Mouse (Mus musculus) lung, postnatal 0 days (tissue): ENCODE results near the gene Vipr2.

Source experiments
- CTCF ChIP-seq: IDR thresholded peaks from 2 replicates; pipeline ENCODE4 v1.5.1; 2016; ENCODE audit warnings: antibody characterized with exemption, mild to moderate bottlenecking
- EP300 ChIP-seq: IDR thresholded peaks from 2 replicates; pipeline ENCODE4 v1.6.1; 2016; ENCODE audit warnings: antibody characterized with exemption, mild to moderate bottlenecking, control low read depth

DNA sequence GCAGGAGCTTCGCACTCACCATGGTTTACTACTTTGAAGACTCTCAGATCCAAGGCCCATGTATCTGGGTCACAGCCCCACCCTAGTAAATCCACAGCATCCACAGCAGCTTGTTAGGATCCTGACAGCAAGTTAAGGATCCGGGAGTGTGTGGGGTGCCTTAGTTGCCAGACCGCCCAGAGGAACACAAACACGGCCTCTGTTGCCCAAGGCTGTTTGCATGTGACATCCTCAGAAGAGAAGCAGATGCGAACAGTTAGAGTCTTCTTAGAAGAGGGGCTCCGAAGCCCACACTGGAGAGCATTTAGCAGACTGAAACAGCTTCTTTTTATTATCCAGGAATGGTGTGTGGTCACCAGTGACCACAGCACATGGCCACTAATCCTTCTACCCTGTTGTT lies 5.6 kb downstream of the Vipr2 start:
- TF ChIP-seq EP300 (no peak), CTCF (no peak)
